Mouse (Mus musculus): ENCODE measurements around the gene Fbxw9. TPM values are rescaled to one million over a fixed set of nuclear protein-coding genes. Genes with fewer than 3 reads are reported as not detected.

The Fbxw9 gene
- polyA plus RNA-seq, 1 experiment from 2014 or later = 20.6 TPM

GRCm38 (mm10) chr8:85113241-85113640 is 53.4 kb downstream of the Fbxw9 start:
- 0 out of 2 replicates have a peak, but pooled peaks cover 4% of the 10 kb centered on the region for H3K9me3 ChIP-seq (replicated peaks; ENCODE audit: control insufficient read depth, low read length)
- H3K27me3 ChIP-seq (ENCODE audit: control insufficient read depth, insufficient read depth, low read length) = no peaks in the 10 kb centered on the region
- no peak overlapping the region for H3K4me3 ChIP-seq (ENCODE audit: low read length)
- peaks cover 34% of the 10 kb centered on the region for H3K36me3 ChIP-seq (ENCODE audit: control insufficient read depth, insufficient read depth)
- 88% methylated on average over 10 of the region's 10 CpGs for WGBS
- no peaks in the 10 kb centered on the region for H3K4me1 ChIP-seq (ENCODE audit: control insufficient read depth, insufficient read depth, low read length)
- no peak for ATAC-seq (replicated peaks; ENCODE audit: extremely low read depth, insufficient read depth, low FRiP score)
- H3K9ac ChIP-seq (ENCODE audit: low read length) = no peak overlapping the region
- no peak overlapping the region for H3K27ac ChIP-seq (ENCODE audit: low read length)
- H3K4me2 ChIP-seq (ENCODE audit: low read depth, low read length) = no peak overlapping the region

GRCm38 (mm10) chr8:85115501-85115900 is 55.6 kb downstream of the Fbxw9 start:
- Histone ChIP-seq H3K4me1 (ENCODE audit: control insufficient read depth, insufficient read depth, low read length) (no peaks in the 10 kb centered on the region; the same call in 1 of the 2 replicates), H3K9ac (ENCODE audit: low read length) (no peak overlapping the region), H3K9me3 (replicated peaks; ENCODE audit: control insufficient read depth, low read length) (0 out of 2 replicates have a peak, but pooled peaks cover 2% of the 10 kb centered on the region), H3K36me3 (ENCODE audit: control insufficient read depth, insufficient read depth) (peaks cover 18% of the 10 kb centered on the region), H3K27ac (ENCODE audit: low read length) (no peak overlapping the region), H3K27me3 (ENCODE audit: control insufficient read depth, insufficient read depth, low read length) (no peaks in the 10 kb centered on the region), H3K4me2 (ENCODE audit: low read depth, low read length) (no peak overlapping the region), H3K4me3 (ENCODE audit: low read length) (no peak overlapping the region)
- WGBS = 74% methylated on average over 4 of the region's 4 CpGs
- no peak for ATAC-seq (replicated peaks; ENCODE audit: extremely low read depth, insufficient read depth, low FRiP score)

Small RNA genes lying within 50 kb of the gene (microRNA-seq; reads per million reads assigned to microRNA genes)
- gene Gm23388 (6.3 reads per million, percentile 21 among the genes with 10 or more reads in this experiment), gene Mir7070 (0.79 reads per million)

Other genes with a start within 250 kb of the Fbxw9 start
- 6.6 and 6.8 TPM in 2 replicates for gene Dand5, start 237.2 kb upstream of the Fbxw9 start, polyA plus RNA-seq (2015; fragmentation: Nextera tagmentation; extraction: Ambion mirVana)
- 47.7 and 48.3 TPM in 2 replicates for gene Gadd45gip1, start 228.5 kb upstream of the Fbxw9 start, polyA plus RNA-seq (2015; fragmentation: Nextera tagmentation; extraction: Ambion mirVana)
- gene Rad23a, start 219.4 kb upstream of the Fbxw9 start, polyA plus RNA-seq (2015; fragmentation: Nextera tagmentation; extraction: Ambion mirVana) = 128 and 131 TPM in 2 replicates
- 630 and 641 TPM in 2 replicates for gene Calr, start 213.1 kb upstream of the Fbxw9 start, polyA plus RNA-seq (2015; fragmentation: Nextera tagmentation; extraction: Ambion mirVana)
- gene Farsa, start 203.1 kb upstream of the Fbxw9 start, polyA plus RNA-seq (2015; fragmentation: Nextera tagmentation; extraction: Ambion mirVana) = 63.2 and 64.4 TPM in 2 replicates
- 26.2 and 35.4 TPM in 2 replicates for gene Syce2, start 187.9 kb upstream of the Fbxw9 start, polyA plus RNA-seq (2015; fragmentation: Nextera tagmentation; extraction: Ambion mirVana)
- gene Gcdh, start 166.1 kb upstream of the Fbxw9 start, polyA plus RNA-seq (2015; fragmentation: Nextera tagmentation; extraction: Ambion mirVana) = 43.1 and 46.0 TPM in 2 replicates
- gene Klf1, start 158.1 kb upstream of the Fbxw9 start, polyA plus RNA-seq (2015; fragmentation: Nextera tagmentation; extraction: Ambion mirVana) = 1.3 and 1.4 TPM in 2 replicates
- 5.2 and 6.3 TPM in 2 replicates for gene Dnase2a, start 151.5 kb upstream of the Fbxw9 start, polyA plus RNA-seq (2015; fragmentation: Nextera tagmentation; extraction: Ambion mirVana)
- 0.09 and 0.14 TPM in 2 replicates for gene Mast1, start 122.7 kb upstream of the Fbxw9 start, polyA plus RNA-seq (2015; fragmentation: Nextera tagmentation; extraction: Ambion mirVana)
- 0.24 and 0.38 TPM in 2 replicates for gene Rtbdn, start 113.1 kb upstream of the Fbxw9 start, polyA plus RNA-seq (2015; fragmentation: Nextera tagmentation; extraction: Ambion mirVana)
- not detected in 2 replicates for gene Gm49661, start 90.6 kb upstream of the Fbxw9 start, polyA plus RNA-seq (2015; fragmentation: Nextera tagmentation; extraction: Ambion mirVana)
- 591 and 662 TPM in 2 replicates for gene Prdx2, start 90.5 kb upstream of the Fbxw9 start, polyA plus RNA-seq (2015; fragmentation: Nextera tagmentation; extraction: Ambion mirVana)
- gene Rnaseh2a, start 90.3 kb upstream of the Fbxw9 start, polyA plus RNA-seq (2015; fragmentation: Nextera tagmentation; extraction: Ambion mirVana) = 80.2 and 82.7 TPM in 2 replicates
- 11.7 and 15.3 TPM in 2 replicates for gene Junb, start 81.3 kb upstream of the Fbxw9 start, polyA plus RNA-seq (2015; fragmentation: Nextera tagmentation; extraction: Ambion mirVana)
- gene Hook2, start 69.5 kb upstream of the Fbxw9 start, polyA plus RNA-seq (2015; fragmentation: Nextera tagmentation; extraction: Ambion mirVana) = 8.9 and 9.1 TPM in 2 replicates
- gene Best2, start 45.5 kb upstream of the Fbxw9 start, polyA plus RNA-seq (2015; fragmentation: Nextera tagmentation; extraction: Ambion mirVana) = not detected in 2 replicates
- gene Asna1, start 34.8 kb upstream of the Fbxw9 start, polyA plus RNA-seq (2015; fragmentation: Nextera tagmentation; extraction: Ambion mirVana) = 111 and 112 TPM in 2 replicates
- gene Trir, start 33.2 kb upstream of the Fbxw9 start, polyA plus RNA-seq (2015; fragmentation: Nextera tagmentation; extraction: Ambion mirVana) = 61.9 and 76.5 TPM in 2 replicates
- 18.8 and 21.5 TPM in 2 replicates for gene Tnpo2, start 23.1 kb upstream of the Fbxw9 start, polyA plus RNA-seq (2015; fragmentation: Nextera tagmentation; extraction: Ambion mirVana)
- gene Gm5741, start 7.9 kb downstream of the Fbxw9 start, polyA plus RNA-seq (2015; fragmentation: Nextera tagmentation; extraction: Ambion mirVana) = not detected in 2 replicates
- gene Dhps, start 11.7 kb downstream of the Fbxw9 start, polyA plus RNA-seq (2015; fragmentation: Nextera tagmentation; extraction: Ambion mirVana) = 48.5 and 51.5 TPM in 2 replicates
- 115 TPM in 2 replicates for gene Wdr83os, start 20.7 kb downstream of the Fbxw9 start, polyA plus RNA-seq (2015; fragmentation: Nextera tagmentation; extraction: Ambion mirVana)
- gene Wdr83, start 21.3 kb downstream of the Fbxw9 start, polyA plus RNA-seq (2015; fragmentation: Nextera tagmentation; extraction: Ambion mirVana) = 46.6 and 47.0 TPM in 2 replicates
- gene Man2b1, start 23.2 kb downstream of the Fbxw9 start, polyA plus RNA-seq (2015; fragmentation: Nextera tagmentation; extraction: Ambion mirVana) = 33.9 and 39.3 TPM in 2 replicates
- 1.1 and 1.5 TPM in 2 replicates for gene Zfp791, start 63.0 kb downstream of the Fbxw9 start, polyA plus RNA-seq (2015; fragmentation: Nextera tagmentation; extraction: Ambion mirVana)
- gene Cks1brt, start 91.9 kb downstream of the Fbxw9 start, polyA plus RNA-seq (2015; fragmentation: Nextera tagmentation; extraction: Ambion mirVana) = not detected in 2 replicates
- not detected in 2 replicates for gene Olfr371, start 165.9 kb downstream of the Fbxw9 start, polyA plus RNA-seq (2015; fragmentation: Nextera tagmentation; extraction: Ambion mirVana)
- 50.6 and 53.5 TPM in 2 replicates for gene Orc6, start 239.6 kb downstream of the Fbxw9 start, polyA plus RNA-seq (2015; fragmentation: Nextera tagmentation; extraction: Ambion mirVana)
- 114 and 119 TPM in 2 replicates for gene Vps35, start 239.7 kb downstream of the Fbxw9 start, polyA plus RNA-seq (2015; fragmentation: Nextera tagmentation; extraction: Ambion mirVana)

Data from heart, embryonic 16.5 days (tissue).